Mouse (Mus musculus) hindbrain, embryonic 10.5 days (tissue): ENCODE results near the gene Adk. TPM values are rescaled to one million over a fixed set of nuclear protein-coding genes. Genes with fewer than 3 reads are reported as not detected.
"Not testable (repeated sequence)": the region's sequence is repeated elsewhere in the genome, so short reads cannot be mapped to it uniquely, and the experiment has no call there.

Experiments
- DNase-seq: peaks from one replicate; pipeline ENCODE4 v3.0.0-alpha.2; 2017; ENCODE audit warnings: low spot score
- H3K27ac ChIP-seq: fragments of 300-500 bp; sonication (generic); 2 replicates; pipeline ENCODE4 v1.5.1; 2016; ENCODE audit warnings: mild to moderate bottlenecking, moderate library complexity
- H3K27me3 ChIP-seq: fragments of 300-500 bp; sonication (generic); 2 replicates; pipeline ENCODE4 v1.6.1; 2016; ENCODE audit warnings: mild to moderate bottlenecking; ENCODE audit not compliant: poor library complexity, insufficient read depth, severe bottlenecking
- H3K36me3 ChIP-seq: fragments of 300-500 bp; sonication (generic); 2 replicates; pipeline ENCODE4 v1.6.1; 2016; ENCODE audit warnings: mild to moderate bottlenecking, moderate library complexity
- H3K4me1 ChIP-seq: fragments of 300-500 bp; sonication (generic); replicated peaks from 2 replicates; pipeline ENCODE4 v1.6.1; 2016; ENCODE audit warnings: mild to moderate bottlenecking
- H3K4me3 ChIP-seq: fragments of 300-500 bp; sonication (generic); 2 replicates; pipeline ENCODE4 v1.5.1; 2016; ENCODE audit warnings: mild to moderate bottlenecking, moderate library complexity
- H3K9me3 ChIP-seq: fragments of 300-500 bp; sonication (generic); 2 replicates; pipeline ENCODE4 v1.6.1; 2016; ENCODE audit warnings: mild to moderate bottlenecking, moderate library complexity
- WGBS: fragments of 180-500 bp; shearing (Covaris S2); methylation state at CpG from one replicate; pipeline ENCODE4 v1.1.7; 2016; 5-methylcytosine and 5-hydroxymethylcytosine counted together
- polyA plus RNA-seq: library from polyadenylated mRNA; unstranded; fragments of >200 nt; fragmentation: Nextera tagmentation; extraction: Ambion mirVana; gene quantifications from 2 replicates; pipeline ENCODE4 v1.2.1, GENCODE M21; 2016

Adk gene
- polyA plus RNA-seq, 1 experiment from 2014 or later = 115 TPM

GRCm38 (mm10) chr14:21090930-21091486 lies 38.6 kb downstream of the Adk start:
- H3K4me3 ChIP-seq = no peak overlapping the region
- H3K4me1 ChIP-seq = 0 out of 2 replicates have a peak, but pooled peaks cover 11% of the 10 kb centered on the region
- no peak overlapping the region for H3K27ac ChIP-seq
- peaks cover 18% of the 10 kb centered on the region; the same call in 1 of the 2 replicates for H3K36me3 ChIP-seq
- WGBS = 94% methylated on average over 3 of the region's 3 CpGs
- no peak for DNase-seq
- no peaks in the 10 kb centered on the region for H3K9me3 ChIP-seq
- H3K27me3 ChIP-seq = no peaks in the 10 kb centered on the region

- H3K9me3 ChIP-seq, DNase-seq, H3K27ac ChIP-seq, H3K27me3 ChIP-seq, H3K4me1 ChIP-seq, H3K4me3 ChIP-seq: not testable (repeated sequence)
- H3K36me3 ChIP-seq = peaks cover 18% of the 10 kb centered on the region; the same call in 1 of the 2 replicates
Observed at GRCm38 (mm10) chr14:21094161-21094560, 41.8 kb downstream of the Adk start.

GRCm38 (mm10) chr14:21096279-21096678 lies 43.9 kb downstream of the Adk start:
- no peak for DNase-seq
- no peaks in the 10 kb centered on the region for H3K9me3 ChIP-seq
- no peaks in the 10 kb centered on the region for H3K27me3 ChIP-seq
- 0 out of 2 replicates have a peak, but pooled peaks cover 5% of the 10 kb centered on the region for H3K4me1 ChIP-seq
- peaks cover 18% of the 10 kb centered on the region; the same call in 1 of the 2 replicates for H3K36me3 ChIP-seq
- no peak overlapping the region for H3K4me3 ChIP-seq
- no peak overlapping the region for H3K27ac ChIP-seq

GRCm38 (mm10) chr14:21096689-21097088 lies 44.3 kb downstream of the Adk start:
- Histone ChIP-seq H3K4me3 (no peak overlapping the region), H3K27me3 (no peaks in the 10 kb centered on the region), H3K4me1 (0 out of 2 replicates have a peak, but pooled peaks cover 8% of the 10 kb centered on the region), H3K27ac (no peak overlapping the region), H3K36me3 (peaks cover 16% of the 10 kb centered on the region; the same call in 1 of the 2 replicates), H3K9me3 (no peaks in the 10 kb centered on the region)
- 85% methylated on average over 4 of the region's 4 CpGs for WGBS
- DNase-seq = no peak

GRCm38 (mm10) chr14:21099371-21099770 lies 47.0 kb downstream of the Adk start:
- Histone ChIP-seq H3K36me3 (no peaks in the 10 kb centered on the region; the same call in 1 of the 2 replicates), H3K9me3 (no peaks in the 10 kb centered on the region), H3K27me3 (no peaks in the 10 kb centered on the region), H3K27ac (no peak overlapping the region), H3K4me3 (no peak overlapping the region), H3K4me1 (0 out of 2 replicates have a peak, but pooled peaks cover 8% of the 10 kb centered on the region)
- 77% methylated on average over 7 of the region's 7 CpGs for WGBS
- DNase-seq = no peak

- H3K27me3 ChIP-seq = no peaks in the 10 kb centered on the region
- H3K4me3 ChIP-seq = no peak overlapping the region
- H3K9me3 ChIP-seq = no peaks in the 10 kb centered on the region
- WGBS = 87% methylated on average over 2 of the region's 2 CpGs
- 0 out of 2 replicates have a peak, but pooled peaks cover 8% of the 10 kb centered on the region for H3K4me1 ChIP-seq
- no peak overlapping the region for H3K27ac ChIP-seq
- DNase-seq = no peak
- H3K36me3 ChIP-seq = no peaks in the 10 kb centered on the region
Observed at GRCm38 (mm10) chr14:21100876-21101275, 48.5 kb downstream of the Adk start.

GRCm38 (mm10) chr14:21101562-21101961 lies 49.2 kb downstream of the Adk start:
- Histone ChIP-seq H3K4me1 (0 out of 2 replicates have a peak, but pooled peaks cover 8% of the 10 kb centered on the region), H3K36me3 (no peaks in the 10 kb centered on the region), H3K27me3 (no peaks in the 10 kb centered on the region), H3K9me3 (no peaks in the 10 kb centered on the region), H3K27ac (no peak overlapping the region), H3K4me3 (no peak overlapping the region)
- no peak for DNase-seq
- 68% methylated on average over 7 of the region's 7 CpGs for WGBS

- WGBS = 93% methylated on average over 4 of the region's 4 CpGs
- no peak for DNase-seq
Observed at GRCm38 (mm10) chr14:21102666-21103203, 50.4 kb downstream of the Adk start.

GRCm38 (mm10) chr14:21105049-21105448 lies 52.7 kb downstream of the Adk start:
- DNase-seq = no peak
- H3K4me3 ChIP-seq = no peak overlapping the region
- H3K9me3 ChIP-seq = no peaks in the 10 kb centered on the region

More at GRCm38 (mm10) chr14:21102666-21103203, 50.4 kb downstream of the Adk start:
- 0 out of 2 replicates have a peak, but pooled peaks cover 8% of the 10 kb centered on the region for H3K4me1 ChIP-seq
- H3K36me3 ChIP-seq = no peaks in the 10 kb centered on the region
- no peaks in the 10 kb centered on the region for H3K27me3 ChIP-seq
- no peaks in the 10 kb centered on the region for H3K9me3 ChIP-seq
- H3K4me3 ChIP-seq = no peak overlapping the region
- H3K27ac ChIP-seq = no peak overlapping the region

GRCm38 (mm10) chr14:21106582-21106981 lies 54.2 kb downstream of the Adk start:
- H3K4me1 ChIP-seq = no peaks in the 10 kb centered on the region
- H3K36me3 ChIP-seq = no peaks in the 10 kb centered on the region
- no peak for DNase-seq
- 89% methylated on average over 8 of the region's 8 CpGs for WGBS
- no peaks in the 10 kb centered on the region for H3K27me3 ChIP-seq
- H3K4me3 ChIP-seq = no peak overlapping the region
- H3K27ac ChIP-seq = no peak overlapping the region
- no peaks in the 10 kb centered on the region for H3K9me3 ChIP-seq

More at GRCm38 (mm10) chr14:21105049-21105448, 52.7 kb downstream of the Adk start:
- Histone ChIP-seq H3K4me1 (0 out of 2 replicates have a peak, but pooled peaks cover 4% of the 10 kb centered on the region), H3K36me3 (no peaks in the 10 kb centered on the region), H3K27me3 (no peaks in the 10 kb centered on the region), H3K27ac (no peak overlapping the region)

- no peak for DNase-seq
- no peak overlapping the region for H3K4me3 ChIP-seq
- H3K27ac ChIP-seq = no peak overlapping the region
- H3K27me3 ChIP-seq = no peaks in the 10 kb centered on the region
- H3K9me3 ChIP-seq = no peaks in the 10 kb centered on the region
- 88% methylated on average over 3 of the region's 3 CpGs for WGBS
- H3K4me1 ChIP-seq = no peaks in the 10 kb centered on the region
- no peaks in the 10 kb centered on the region for H3K36me3 ChIP-seq
Observed at GRCm38 (mm10) chr14:21107551-21107950, 55.2 kb downstream of the Adk start.

GRCm38 (mm10) chr14:21110492-21110891 lies 58.1 kb downstream of the Adk start:
- 85% methylated on average over 4 of the region's 4 CpGs for WGBS
- Histone ChIP-seq H3K27ac (no peak overlapping the region), H3K36me3 (no peaks in the 10 kb centered on the region)

GRCm38 (mm10) chr14:21111500-21111899 lies 59.1 kb downstream of the Adk start:
- Histone ChIP-seq H3K4me3 (no peak overlapping the region), H3K36me3 (no peaks in the 10 kb centered on the region), H3K27ac (no peak overlapping the region), H3K4me1 (no peaks in the 10 kb centered on the region), H3K9me3 (no peaks in the 10 kb centered on the region), H3K27me3 (no peaks in the 10 kb centered on the region)
- DNase-seq = no peak
- 87% methylated on average over 1 of the region's 1 CpGs for WGBS

More at GRCm38 (mm10) chr14:21110492-21110891, 58.1 kb downstream of the Adk start:
- no peak for DNase-seq
- Histone ChIP-seq H3K4me1 (no peaks in the 10 kb centered on the region), H3K27me3 (no peaks in the 10 kb centered on the region), H3K9me3 (no peaks in the 10 kb centered on the region), H3K4me3 (no peak overlapping the region)
